Mouse (Mus musculus) heart, adult 2 months (tissue): ENCODE data around the gene Dnah8. TPM values are rescaled to one million over a fixed set of nuclear protein-coding genes. Genes with fewer than 3 reads are reported as not detected.

ENCODE experiments used
- DNase-seq, 2 experiments: peaks; one replicate each; pipeline ENCODE4 v3.0.0; 2021
- H3K27ac ChIP-seq: fragments of 200-600 bp; 2 replicates; pipeline ENCODE4 v1.8.1; 2022
- H3K27me3 ChIP-seq: fragments of 200-500 bp; 2 replicates; pipeline ENCODE4 v1.6.1; 2012; ENCODE audit warnings: mild to moderate bottlenecking, low read length, inconsistent platforms, mixed read lengths; ENCODE audit not compliant: control insufficient read depth, insufficient read depth
- H3K36me3 ChIP-seq: fragments of 200-500 bp; 2 replicates; pipeline ENCODE4 v1.6.1; 2012; ENCODE audit warnings: low read length, inconsistent platforms; ENCODE audit not compliant: control insufficient read depth, insufficient read depth
- H3K4me1 ChIP-seq: fragments of 200-500 bp; 2 replicates; pipeline ENCODE4 v1.6.1; 2011; ENCODE audit warnings: low read length; ENCODE audit not compliant: control insufficient read depth, insufficient read depth
- H3K4me3 ChIP-seq: fragments of 200-600 bp; 2 replicates; pipeline ENCODE4 v1.8.1; 2022
- H3K79me2 ChIP-seq: fragments of 200-500 bp; replicated peaks from 2 replicates; pipeline ENCODE4 v1.6.1; 2012; ENCODE audit warnings: mild to moderate bottlenecking, inconsistent platforms, low read length, moderate library complexity, mixed read lengths; ENCODE audit not compliant: control insufficient read depth, insufficient read depth
- H3K9ac ChIP-seq: fragments of 200-500 bp; 2 replicates; pipeline ENCODE4 v1.6.1; 2012; ENCODE audit warnings: low read depth, mild to moderate bottlenecking, control low read depth, inconsistent platforms, low read length, mixed read lengths
- CTCF ChIP-seq: fragments of 200-600 bp; IDR thresholded peaks from 2 replicates; pipeline ENCODE4 v1.8.1; 2022; ENCODE audit warnings: antibody characterized with exemption, mild to moderate bottlenecking, moderate library complexity
- EP300 ChIP-seq: fragments of 200-500 bp; IDR thresholded peaks from 2 replicates; pipeline ENCODE4 v1.6.1; 2011; ENCODE audit warnings: low read depth, low read length, control low read depth; ENCODE audit not compliant: insufficient read depth
- POLR2A ChIP-seq: fragments of 200-500 bp; IDR thresholded peaks from 2 replicates; pipeline ENCODE4 v1.6.1; 2011; ENCODE audit warnings: mild to moderate bottlenecking, low read depth, low read length, control low read depth; ENCODE audit not compliant: insufficient read depth
- WGBS: fragments of 180-500 bp; shearing (Covaris S2); methylation state at CpG from one replicate; pipeline ENCODE4 v1.1.7; 2018; 5-methylcytosine and 5-hydroxymethylcytosine counted together
- intact Hi-C: fragments of 180-260 bp; cut with DNase I; formaldehyde crosslinking; loops from one replicate; pipeline ENCODE4 v1.15.1; 2025
- polyA plus RNA-seq: library from polyadenylated mRNA; depleted of rRNA; stranded (reverse); fragments of >200 nt; gene quantifications from 2 replicates; pipeline ENCODE4 v1.2.3, GENCODE M21; 2012
- total RNA-seq, 2 experiments: library from RNA; stranded (reverse); gene quantifications; 2 replicates each; pipeline ENCODE4 v1.2.3; 2021

Dnah8 gene
- total and polyA plus RNA-seq, 3 experiments: 0.45 to 1.2 (median 0.97) TPM

- H3K4me3 ChIP-seq: no peak overlapping the region
- H3K9ac ChIP-seq: no peak overlapping the region
- no peaks in the 10 kb centered on the region for H3K79me2 ChIP-seq
- no peak overlapping the region for H3K27ac ChIP-seq
- WGBS: 86% methylated on average over 6 of the region's 6 CpGs
- peaks cover 1% of the 10 kb centered on the region; the same call in 1 of the 2 replicates for H3K27me3 ChIP-seq
- H3K4me1 ChIP-seq: no peaks in the 10 kb centered on the region
- intact Hi-C loops: no loop called here
- TF ChIP-seq POLR2A (no peak), CTCF (peak; percentile 20), EP300 (no peak)
- no peaks in the 10 kb centered on the region for H3K36me3 ChIP-seq
- no peak for DNase-seq
Measured at GRCm38 (mm10) chr17:30673023-30673422, 48.9 kb downstream of the Dnah8 start.

GRCm38 (mm10) chr17:30675021-30675740 lies 51.0 kb downstream of the Dnah8 start:
- DNase-seq: no peak
- no peaks in the 10 kb centered on the region for H3K4me1 ChIP-seq
- no peaks in the 10 kb centered on the region for H3K79me2 ChIP-seq
- H3K4me3 ChIP-seq: no peak overlapping the region
- intact Hi-C loops: no loop called here
- no peak overlapping the region for H3K27ac ChIP-seq
- H3K9ac ChIP-seq: no peak overlapping the region
- H3K27me3 ChIP-seq: peaks cover 1% of the 10 kb centered on the region; the same call in 1 of the 2 replicates
- 70% methylated on average over 9 of the region's 9 CpGs for WGBS
- no peaks in the 10 kb centered on the region for H3K36me3 ChIP-seq
- no peak for TF ChIP-seq EP300

GRCm38 (mm10) chr17:30678523-30678922 lies 54.4 kb downstream of the Dnah8 start:
- H3K4me1 ChIP-seq: no peaks in the 10 kb centered on the region
- WGBS: 92% methylated on average over 10 of the region's 10 CpGs

GRCm38 (mm10) chr17:30679612-30680011 lies 55.5 kb downstream of the Dnah8 start:
- Histone ChIP-seq H3K4me1 (no peaks in the 10 kb centered on the region), H3K79me2 (no peaks in the 10 kb centered on the region), H3K27ac (no peak overlapping the region), H3K9ac (no peak overlapping the region), H3K36me3 (no peaks in the 10 kb centered on the region), H3K27me3 (peaks cover 1% of the 10 kb centered on the region; the same call in 1 of the 2 replicates), H3K4me3 (no peak overlapping the region)
- TF ChIP-seq EP300 (no peak), CTCF (no peak), POLR2A (no peak)
- 97% methylated on average over 4 of the region's 4 CpGs for WGBS
- intact Hi-C loops: no loop called here
- no peak for DNase-seq

More at GRCm38 (mm10) chr17:30678523-30678922, 54.4 kb downstream of the Dnah8 start:
- H3K9ac ChIP-seq: no peak overlapping the region
- no peak for TF ChIP-seq POLR2A
- TF ChIP-seq CTCF: no peak
- no peak for TF ChIP-seq EP300
- no peak overlapping the region for H3K4me3 ChIP-seq
- DNase-seq: no peak
- no peaks in the 10 kb centered on the region for H3K79me2 ChIP-seq
- peaks cover 1% of the 10 kb centered on the region; the same call in 1 of the 2 replicates for H3K27me3 ChIP-seq
- intact Hi-C loops: no loop called here
- H3K27ac ChIP-seq: no peak overlapping the region
- H3K36me3 ChIP-seq: no peaks in the 10 kb centered on the region

GRCm38 (mm10) chr17:30681604-30682003 lies 57.5 kb downstream of the Dnah8 start:
- intact Hi-C loops: loop anchor here (1.0 kb wide), 1 partner anchor 122 kb away; no protein-coding TSS in a partner anchor
- TF ChIP-seq POLR2A: no peak
- TF ChIP-seq CTCF: peak; percentile 81
- Histone ChIP-seq H3K27ac (no peak overlapping the region), H3K79me2 (no peaks in the 10 kb centered on the region), H3K4me1 (no peaks in the 10 kb centered on the region), H3K4me3 (no peak overlapping the region), H3K27me3 (peaks cover 1% of the 10 kb centered on the region; the same call in 1 of the 2 replicates), H3K9ac (no peak overlapping the region), H3K36me3 (no peaks in the 10 kb centered on the region)
- WGBS: 23% methylated on average over 5 of the region's 5 CpGs
- peak; percentile 20 to 56 for DNase-seq

GRCm38 (mm10) chr17:30690181-30690580 lies 66.0 kb downstream of the Dnah8 start:
- Histone ChIP-seq H3K79me2 (no peaks in the 10 kb centered on the region), H3K9ac (no peak overlapping the region), H3K27ac (no peak overlapping the region), H3K4me3 (no peak overlapping the region), H3K4me1 (no peaks in the 10 kb centered on the region), H3K27me3 (no peaks in the 10 kb centered on the region), H3K36me3 (no peaks in the 10 kb centered on the region)
- TF ChIP-seq POLR2A: no peak
- no peak for TF ChIP-seq EP300
- no peak for TF ChIP-seq CTCF
- DNase-seq: no peak
- WGBS: 85% methylated on average over 8 of the region's 8 CpGs
- intact Hi-C loops: no loop called here
